ENCODE assay signal across 14 mouse cellular contexts in genomic region chr6:28853164-28853563, GRCm38 (mm10). TPM values are rescaled to one million over a fixed set of nuclear protein-coding genes. Genes with fewer than 3 reads are reported as not detected.
DNase-seq lines count a peak whose midpoint lies in the region; ATAC-seq lines count a peak whose summit lies in the region.
"Had no signal": no experiment of that assay in that cellular context is flagged by ENCODE, and none has a peak within 500 bp of the region (broad histone marks: within the 10 kb centered on the region; RNA-seq: fewer than 3 reads in every experiment).

No protein-coding gene starts in this region.

- H3K4me1 ChIP-seq in neural tube, embryonic 11.5 days (ENCODE audit: control insufficient read depth, insufficient read depth, low read length), result peaks cover 31% of the 10 kb centered on the region
- peaks cover 41% of the 10 kb centered on the region for H3K4me1 ChIP-seq in limb, embryonic 11.5 days (ENCODE audit: control insufficient read depth, insufficient read depth, low read length)
- H3K4me1 ChIP-seq in neural tube, embryonic 15.5 days, result peaks cover 72% of the 10 kb centered on the region

- H3K27ac ChIP-seq in neural tube, embryonic 11.5 days (ENCODE audit: low read depth, low read length), result peak overlapping the region; percentile 29; the same call in 1 of the 2 replicates
- 0 out of 2 replicates have a peak overlapping the region, but pooled peaks have one; percentile 39 for H3K27ac ChIP-seq in limb, embryonic 11.5 days (replicated peaks; ENCODE audit: low read depth, low read length)
- peak overlapping the region; percentile 69; the same call in 1 of the 2 replicates for H3K27ac ChIP-seq in neural tube, embryonic 15.5 days (replicated peaks)
- H3K27ac ChIP-seq: heart, embryonic 15.5 days; kidney, embryonic 15.5 days; stomach, postnatal 0 days had no signal

- no peak overlapping the region for H3K4me2 ChIP-seq in neural tube, embryonic 11.5 days (ENCODE audit: low read depth)
- H3K4me2 ChIP-seq in limb, embryonic 11.5 days (ENCODE audit: low read depth, severe bottlenecking), result no peak overlapping the region
- H3K4me2 ChIP-seq in neural tube, embryonic 15.5 days, result no peak overlapping the region
- H3K4me2 ChIP-seq: heart, embryonic 15.5 days; kidney, embryonic 15.5 days had no signal

- ATAC-seq in neural tube, embryonic 11.5 days (ENCODE audit: insufficient read depth, low FRiP score, low TSS enrichment), result no peak
- ATAC-seq in limb, embryonic 11.5 days (ENCODE audit: insufficient number of reproducible peaks, low FRiP score, low TSS enrichment, low read depth), result no peak
- no peak for ATAC-seq in neural tube, embryonic 15.5 days (ENCODE audit: low FRiP score)

- H3K9ac ChIP-seq in neural tube, embryonic 11.5 days (ENCODE audit: low read length), result no peak overlapping the region
- H3K9ac ChIP-seq in limb, embryonic 11.5 days (ENCODE audit: low read length), result no peak overlapping the region
- no peak overlapping the region for H3K9ac ChIP-seq in neural tube, embryonic 15.5 days (replicated peaks)
- H3K9ac ChIP-seq: heart, embryonic 15.5 days; kidney, embryonic 15.5 days had no signal

- H3K36me3 ChIP-seq in neural tube, embryonic 11.5 days (ENCODE audit: control insufficient read depth, insufficient read depth, low read length), result no peaks in the 10 kb centered on the region
- no peaks in the 10 kb centered on the region for H3K36me3 ChIP-seq in limb, embryonic 11.5 days (ENCODE audit: control insufficient read depth, insufficient read depth, low read length)
- no peaks in the 10 kb centered on the region for H3K36me3 ChIP-seq in neural tube, embryonic 15.5 days
- H3K36me3 ChIP-seq: heart, embryonic 15.5 days; kidney, embryonic 15.5 days had no signal

- WGBS in neural tube, embryonic 11.5 days, result 27% methylated on average over 3 of the region's 3 CpGs
- WGBS in limb, embryonic 11.5 days, result 28% methylated on average over 3 of the region's 3 CpGs
- 18% methylated on average over 3 of the region's 3 CpGs for WGBS in neural tube, embryonic 15.5 days

- peak; percentile 31 for DNase-seq in cerebellum, adult 11 months
- no peak for DNase-seq in cerebellum, adult 9-11 months
- DNase-seq in neural tube, embryonic 11.5 days (ENCODE audit: low spot score), result no peak
- no peak for DNase-seq in neural tube, embryonic 10.5 days (ENCODE audit: extremely low spot score, low spot score)
- DNase-seq in limb, embryonic 11.5 days (ENCODE audit: low spot score), result no peak
- DNase-seq in gastrocnemius, postnatal 36 days, result no peak
- DNase-seq in spleen, postnatal 4 days (ENCODE audit: low spot score in 2 of 2), result no peak
- DNase-seq: right cerebral cortex, postnatal 25 days had no signal

- H3K9me3 ChIP-seq in neural tube, embryonic 11.5 days (ENCODE audit: control insufficient read depth, low read length), result no peaks in the 10 kb centered on the region
- no peaks in the 10 kb centered on the region for H3K9me3 ChIP-seq in limb, embryonic 11.5 days (ENCODE audit: control insufficient read depth, low read length)
- no peaks in the 10 kb centered on the region for H3K9me3 ChIP-seq in neural tube, embryonic 15.5 days (replicated peaks)
- H3K9me3 ChIP-seq: heart, embryonic 15.5 days; kidney, embryonic 15.5 days had no signal

- intact Hi-C loops in gastrocnemius, postnatal 36 days (cut with DNase I), result no loop called here

- H3K27me3 ChIP-seq in neural tube, embryonic 11.5 days (ENCODE audit: control insufficient read depth, insufficient read depth, low read length), result no peaks in the 10 kb centered on the region
- no peaks in the 10 kb centered on the region for H3K27me3 ChIP-seq in limb, embryonic 11.5 days (ENCODE audit: control insufficient read depth, insufficient read depth, low read length)
- H3K27me3 ChIP-seq in neural tube, embryonic 15.5 days (replicated peaks), result no peaks in the 10 kb centered on the region
- H3K27me3 ChIP-seq: heart, embryonic 15.5 days; kidney, embryonic 15.5 days had no signal

- H3K4me3 ChIP-seq in neural tube, embryonic 11.5 days (ENCODE audit: low read depth, low read length), result no peak overlapping the region
- no peak overlapping the region for H3K4me3 ChIP-seq in limb, embryonic 11.5 days (ENCODE audit: low read depth, low read length)
- H3K4me3 ChIP-seq in neural tube, embryonic 15.5 days (replicated peaks), result no peak overlapping the region
- H3K4me3 ChIP-seq: heart, embryonic 15.5 days; kidney, embryonic 15.5 days; myocyte had no signal

RNA-seq across cellular contexts. Expression of gene Lrrc4, which starts 21.6 kb away (rescaled TPM):
- 6.3 and 7.2 TPM in 2 replicates for polyA plus RNA-seq in neural tube, embryonic 11.5 days (2014; fragmentation: Nextera tagmentation; extraction: Ambion mirVana)
- 0.33 and 0.48 TPM in 2 replicates for polyA plus RNA-seq in limb, embryonic 11.5 days (2014; fragmentation: Nextera tagmentation; extraction: Ambion mirVana)
- 7.2 and 8.5 TPM in 2 replicates for polyA plus RNA-seq in neural tube, embryonic 15.5 days (2015; fragmentation: Nextera tagmentation; extraction: Ambion mirVana)
- under 1 TPM; 0.20 to 0.44 TPM for total RNA-seq in gastrocnemius, postnatal 36 days (2021)
- total RNA-seq: liver, adult 2 months had no signal
